Mouse (Mus musculus): ENCODE measurements around the gene Taar7b. TPM values are rescaled to one million over a fixed set of nuclear protein-coding genes. Genes with fewer than 3 reads are reported as not detected.

Taar7b gene
- total RNA-seq (2014; fragmentation: Nextera tagmentation) (not detected in 2 replicates), total RNA-seq (2017) (not detected in 2 replicates)

DNA sequence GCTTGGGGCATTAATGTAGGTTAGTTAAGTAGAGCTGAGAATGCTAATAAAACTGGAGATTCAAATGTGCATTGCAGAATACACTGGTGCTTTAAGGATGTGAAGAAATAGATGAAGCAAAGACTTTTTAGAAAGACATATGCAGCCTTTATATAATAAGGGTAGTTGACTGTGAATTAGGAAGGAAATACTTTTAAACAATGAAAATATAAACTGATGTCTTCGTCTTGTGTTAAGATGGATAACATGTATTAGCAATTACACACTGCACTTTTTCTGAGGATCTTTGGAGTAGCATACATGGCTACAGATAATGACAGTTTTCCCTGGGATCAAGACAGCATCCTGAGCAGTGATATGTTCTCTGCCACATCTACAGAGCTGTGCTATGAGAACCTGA is at the start of gene Taar7b:
Gene Taar7b (plus strand): TSS at position 301 of the 400 bp plus-strand sequence.
- ATAC-seq (replicated peaks; ENCODE audit: poor library complexity, severe bottlenecking): no peak

DNA sequence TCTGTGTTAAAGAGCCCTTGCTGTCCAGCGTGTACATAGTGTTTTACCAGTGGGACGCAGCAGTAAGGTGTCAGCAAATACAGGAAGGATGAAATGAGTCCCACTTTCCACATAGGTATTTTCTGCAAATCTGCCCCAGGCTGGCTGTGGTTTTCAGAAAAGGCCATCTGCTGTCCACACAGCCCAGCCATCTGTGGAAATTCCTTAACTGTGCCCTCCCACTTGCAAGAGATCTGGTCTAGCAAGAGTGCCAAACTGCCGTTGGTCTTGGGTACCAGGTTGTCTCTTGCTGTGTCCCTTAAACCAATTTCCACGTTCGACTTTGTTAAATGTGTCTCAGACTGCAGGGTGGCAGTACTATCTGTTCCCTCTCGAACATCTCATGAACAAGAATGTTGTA is 48.0 kb upstream of the Taar7b start:
- no peak for ATAC-seq (replicated peaks; ENCODE audit: poor library complexity, severe bottlenecking)

DNA sequence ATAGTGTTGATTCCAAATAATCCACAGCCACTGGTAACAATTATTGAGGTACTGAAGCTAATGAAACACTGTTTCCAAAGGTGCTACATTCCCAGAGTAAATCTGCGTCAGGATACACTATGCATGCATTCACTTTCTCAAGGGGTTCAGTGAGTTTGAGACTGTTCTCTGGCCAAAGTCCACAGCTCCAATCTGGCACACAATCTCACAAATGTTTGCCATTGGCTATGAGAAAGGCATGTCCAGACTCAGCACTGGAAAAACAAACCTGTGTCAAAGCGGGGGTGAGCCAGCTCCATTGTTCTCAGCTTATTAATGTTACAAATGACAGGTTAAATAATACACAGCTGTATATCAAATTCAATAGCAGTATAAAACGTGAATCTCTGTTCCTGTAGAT is 40.7 kb upstream of the Taar7b start:
- ATAC-seq (replicated peaks; ENCODE audit: poor library complexity, severe bottlenecking): no peak

GRCm38 (mm10) chr10:23960444-23960915 is 39.3 kb upstream of the Taar7b start, which contains the start of gene Taar4:
Taar4 (plus strand) TSS chr10:23960494.
- ATAC-seq (replicated peaks; ENCODE audit: poor library complexity, severe bottlenecking): peak; percentile 94

DNA sequence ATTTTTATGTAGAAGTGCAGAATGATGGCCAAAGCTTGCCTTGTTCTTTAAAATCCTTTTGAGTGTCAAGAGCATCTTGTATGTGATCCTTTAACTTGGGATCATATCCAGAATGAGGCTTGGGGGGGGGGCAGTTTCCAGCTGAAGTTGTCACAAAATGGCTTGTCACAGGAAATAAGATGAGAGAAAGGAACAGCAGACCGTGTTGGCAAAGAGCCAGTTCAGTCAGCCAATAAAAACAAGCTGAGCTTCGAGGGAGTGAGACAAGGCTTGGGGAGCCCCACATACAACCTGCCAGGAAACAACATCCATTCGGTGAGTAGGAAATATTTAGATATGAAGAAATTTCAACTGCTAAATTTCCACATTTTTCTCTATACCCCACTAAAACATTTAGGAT is 36.3 kb upstream of the Taar7b start:
- no peak for ATAC-seq (replicated peaks; ENCODE audit: poor library complexity, severe bottlenecking)

DNA sequence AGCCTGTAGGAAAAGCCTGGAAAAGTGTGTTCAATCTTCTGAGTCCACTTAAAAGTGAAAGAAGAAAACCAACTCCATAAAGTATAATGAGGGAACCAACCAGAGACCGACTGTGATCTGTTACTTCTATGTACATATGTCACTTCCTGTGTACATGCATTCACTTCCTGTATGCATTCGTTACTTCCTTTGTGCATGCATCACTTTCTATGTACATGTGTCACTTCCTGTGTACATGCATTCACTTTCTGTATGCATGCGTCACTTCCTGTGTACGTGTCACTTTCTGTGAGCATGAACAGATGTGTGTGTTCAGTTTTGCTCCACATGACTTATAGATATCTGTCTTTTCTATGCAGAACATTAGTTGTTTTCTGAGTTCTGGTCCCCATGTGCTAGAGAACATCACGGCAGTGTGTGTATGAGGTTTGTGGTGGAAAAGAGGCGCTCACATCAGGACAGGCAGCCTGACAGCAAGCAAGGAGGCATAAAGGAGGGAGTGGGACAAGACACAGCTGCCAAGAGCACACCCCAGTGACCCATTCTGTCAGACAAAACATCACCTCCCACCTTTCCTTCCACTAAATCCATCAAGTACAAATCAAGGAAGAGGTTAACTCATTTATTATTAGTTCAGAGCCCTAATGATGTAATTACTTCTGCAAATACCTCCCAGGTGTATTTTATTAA is 34.7 kb upstream of the Taar7b start:
- ATAC-seq (replicated peaks; ENCODE audit: poor library complexity, severe bottlenecking): peak; percentile 56

DNA sequence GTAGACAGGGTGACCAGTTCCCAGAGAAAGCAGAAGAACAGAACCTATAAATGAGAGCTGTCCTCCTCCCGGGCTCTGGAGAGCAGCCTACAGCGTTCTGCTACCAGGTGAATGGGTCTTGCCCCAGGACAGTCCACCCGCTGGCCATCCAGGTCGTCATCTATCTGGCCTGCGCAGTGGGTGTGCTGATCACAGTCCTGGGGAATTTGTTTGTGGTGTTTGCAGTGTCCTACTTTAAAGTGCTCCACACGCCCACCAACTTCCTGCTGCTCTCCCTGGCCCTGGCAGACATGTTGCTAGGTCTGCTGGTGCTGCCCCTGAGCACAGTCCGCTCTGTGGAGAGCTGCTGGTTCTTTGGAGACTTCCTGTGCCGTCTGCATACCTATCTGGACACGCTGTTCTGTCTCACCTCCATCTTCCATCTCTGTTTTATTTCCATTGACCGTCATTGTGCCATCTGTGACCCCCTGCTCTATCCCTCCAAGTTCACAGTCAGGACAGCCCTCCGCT is 29.0 kb upstream of the Taar7b start, which contains the start of gene Taar5:
Gene Taar5 (plus strand): TSS at position 51 of the 510 bp plus-strand sequence.
- no peak for ATAC-seq (replicated peaks; ENCODE audit: poor library complexity, severe bottlenecking)

GRCm38 (mm10) chr10:23971256-23971655 is 28.5 kb upstream of the Taar7b start:
- no peak for ATAC-seq (replicated peaks; ENCODE audit: poor library complexity, severe bottlenecking)

DNA sequence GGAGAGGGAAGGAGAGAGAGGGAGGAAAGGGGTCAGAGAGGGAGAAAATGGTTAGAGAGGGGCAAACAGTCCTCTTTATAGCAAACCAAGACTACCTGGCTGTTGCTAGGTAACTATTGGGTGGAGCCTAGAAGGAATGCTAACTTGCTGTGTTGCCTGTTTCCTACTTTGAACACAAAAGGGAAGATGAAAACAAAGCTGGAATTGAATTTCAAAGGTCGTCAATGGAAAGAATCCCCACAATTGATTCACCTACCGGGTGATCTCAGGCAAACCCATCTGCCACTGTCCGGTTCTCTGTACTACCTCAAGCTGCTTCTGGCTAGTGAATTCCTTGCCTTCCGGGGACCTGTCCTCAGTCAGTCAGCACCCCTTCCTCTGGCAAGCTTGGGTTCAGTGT is 21.8 kb upstream of the Taar7b start:
- no peak for ATAC-seq (replicated peaks; ENCODE audit: poor library complexity, severe bottlenecking)

GRCm38 (mm10) chr10:23978901-23979705 is 20.6 kb upstream of the Taar7b start:
- ATAC-seq (replicated peaks; ENCODE audit: poor library complexity, severe bottlenecking): peak; percentile 100

DNA sequence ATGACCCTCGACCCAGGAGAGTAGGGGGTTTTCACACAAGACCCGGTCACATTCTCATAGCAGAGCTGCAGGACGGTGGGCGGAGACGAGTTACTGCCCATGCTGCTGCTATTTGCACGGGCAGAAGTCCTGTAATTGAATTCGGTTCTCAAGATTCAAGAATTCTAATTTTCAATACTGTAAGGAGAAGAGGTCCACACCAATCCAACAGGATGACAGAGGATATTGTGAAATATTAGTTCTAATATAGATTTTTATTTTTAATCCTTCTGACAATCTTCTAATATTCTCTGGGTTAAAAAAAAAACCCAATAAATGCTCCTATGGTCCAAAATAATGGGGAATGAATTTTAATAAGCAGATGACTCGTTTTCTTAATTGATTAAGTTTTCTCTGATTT is 14.2 kb upstream of the Taar7b start, which contains the start of gene Taar6:
Gene Taar6 (minus strand): TSS at position 101 of the 400 bp plus-strand sequence.
- no peak for ATAC-seq (replicated peaks; ENCODE audit: poor library complexity, severe bottlenecking)

DNA sequence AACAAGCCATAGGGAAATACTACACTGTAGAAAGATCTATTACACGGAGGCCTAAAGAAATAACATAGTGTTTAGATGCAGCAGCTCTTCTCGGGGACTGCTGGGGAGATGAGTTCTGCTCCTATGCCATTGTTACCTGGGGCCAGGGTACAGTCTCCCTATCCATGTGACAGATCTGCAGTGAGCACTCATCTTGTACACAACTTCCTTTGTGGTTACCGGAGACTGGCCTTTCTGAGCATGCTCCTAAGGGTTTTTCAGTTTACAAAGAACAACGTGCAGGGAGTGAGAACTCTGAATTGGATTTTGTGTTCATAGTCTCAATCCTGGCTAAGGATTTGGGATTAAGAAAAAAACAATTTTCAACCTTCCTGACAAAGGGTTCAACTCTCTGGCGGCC is 13.3 kb upstream of the Taar7b start:
- ATAC-seq (replicated peaks; ENCODE audit: poor library complexity, severe bottlenecking): no peak

DNA sequence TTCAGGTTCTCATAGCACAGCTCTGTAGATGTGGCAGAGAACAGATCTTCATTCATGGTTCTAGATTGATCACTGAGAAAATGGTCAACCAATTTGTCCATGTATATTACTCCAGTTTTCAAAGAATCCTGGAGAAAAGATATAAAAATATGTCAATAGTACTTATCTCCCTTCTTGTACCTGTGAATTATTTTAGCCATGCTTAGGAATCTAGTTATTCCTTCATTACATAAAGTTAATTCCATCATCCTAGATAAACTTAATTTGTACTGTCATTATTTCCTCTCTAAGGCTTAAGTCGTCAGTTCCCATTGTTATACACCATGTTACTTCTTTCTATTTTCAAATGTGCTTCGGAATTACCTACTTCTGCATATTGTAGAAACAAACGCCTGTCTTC is 6.4 kb upstream of the Taar7b start, which contains the start of gene Taar7a:
Gene Taar7a (minus strand): TSS at position 101 of the 400 bp plus-strand sequence.
- ATAC-seq (replicated peaks; ENCODE audit: poor library complexity, severe bottlenecking): no peak

GRCm38 (mm10) chr10:24006442-24006841 is 6.7 kb downstream of the Taar7b start:
- no peak for ATAC-seq (replicated peaks; ENCODE audit: poor library complexity, severe bottlenecking)

DNA sequence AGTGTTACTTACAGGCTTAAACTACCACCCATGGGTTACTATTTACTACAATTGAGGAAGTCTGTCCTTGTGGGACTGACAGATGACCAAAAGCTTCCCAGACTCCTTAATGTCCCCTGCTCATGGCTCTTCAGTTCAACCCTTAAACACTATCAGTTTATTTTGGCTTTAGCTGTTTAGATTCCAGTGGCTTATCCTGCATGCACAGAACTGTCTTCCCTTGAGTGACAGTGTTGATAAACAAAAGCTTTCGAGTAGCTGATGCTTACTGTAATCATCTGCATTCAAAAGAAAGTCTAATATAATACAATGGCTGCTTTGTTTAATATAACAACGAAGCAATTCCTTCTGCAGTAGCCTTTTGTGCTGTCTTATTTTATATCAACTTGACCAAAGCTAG is 7.3 kb downstream of the Taar7b start:
- ATAC-seq (replicated peaks; ENCODE audit: poor library complexity, severe bottlenecking): no peak

GRCm38 (mm10) chr10:24008143-24008542 is 8.4 kb downstream of the Taar7b start:
- no peak for ATAC-seq (replicated peaks; ENCODE audit: poor library complexity, severe bottlenecking)

- ATAC-seq (replicated peaks; ENCODE audit: poor library complexity, severe bottlenecking): no peak
Observed at GRCm38 (mm10) chr10:24026922-24027321, 27.2 kb downstream of the Taar7b start, which contains the start of gene Taar7d. Taar7d (plus strand) TSS chr10:24027222.

DNA sequence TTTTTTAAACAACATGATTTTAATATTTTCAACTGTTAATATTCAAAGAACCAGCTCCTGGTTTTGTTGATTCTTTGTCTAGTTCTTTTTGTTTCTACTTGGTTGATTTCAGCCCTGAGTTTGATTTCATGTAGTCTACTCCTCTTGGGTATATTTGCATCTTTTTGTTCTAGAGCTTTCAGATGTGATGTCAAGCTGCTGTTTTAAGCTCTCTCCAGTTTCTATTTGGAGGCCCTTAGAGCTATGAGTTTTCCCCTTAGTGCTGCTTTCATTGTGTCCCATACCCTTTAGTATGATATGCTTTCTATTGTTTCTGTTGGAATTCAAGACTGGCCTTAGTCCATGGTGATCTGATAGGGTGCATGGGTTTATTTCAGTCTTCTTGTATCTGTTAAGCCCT is 31.6 kb downstream of the Taar7b start:
- no peak for ATAC-seq (replicated peaks; ENCODE audit: poor library complexity, severe bottlenecking)

- no peak for ATAC-seq (replicated peaks; ENCODE audit: poor library complexity, severe bottlenecking)
Observed at GRCm38 (mm10) chr10:24037314-24037713, 37.6 kb downstream of the Taar7b start, which contains the start of gene Taar7e. Taar7e (plus strand) TSS chr10:24037614.

DNA sequence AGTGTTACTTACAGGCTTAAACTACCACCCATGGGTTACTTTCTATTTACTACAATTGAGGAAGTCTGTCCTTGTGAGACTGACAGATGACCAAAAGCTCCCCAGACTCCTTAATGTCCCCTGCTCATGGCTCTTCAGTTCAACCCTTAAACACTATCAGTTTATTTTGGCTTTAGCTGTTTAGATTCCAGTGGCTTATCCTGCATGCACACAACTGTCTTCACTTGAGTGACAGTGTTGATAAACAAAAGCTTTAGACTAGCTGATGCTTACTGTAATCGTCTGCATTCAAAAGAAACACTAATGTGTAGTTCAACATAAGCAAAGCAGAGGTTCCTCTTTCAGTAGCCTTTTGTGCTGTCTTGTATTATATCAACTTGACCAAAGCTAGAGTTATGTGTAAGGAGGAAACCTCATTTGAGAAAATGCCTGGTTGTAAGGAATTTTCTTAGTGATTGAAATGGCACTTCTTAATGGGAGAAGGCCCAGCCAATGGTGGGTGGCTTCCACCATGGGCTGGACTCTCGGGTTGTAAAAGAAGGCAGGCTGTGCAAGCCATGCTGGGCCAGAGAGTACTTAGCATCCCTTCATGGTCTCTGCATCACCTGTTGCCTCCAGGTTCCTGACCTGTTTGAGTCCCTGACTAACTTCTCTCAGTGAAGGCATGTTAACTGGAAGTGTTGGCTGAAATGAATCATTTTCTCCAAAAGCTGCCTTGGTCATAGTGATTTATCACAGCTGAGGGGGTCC is 40.6 kb downstream of the Taar7b start:
- ATAC-seq (replicated peaks; ENCODE audit: poor library complexity, severe bottlenecking): no peak

Measured in granulocyte monocyte progenitor cell, adult 5-6 weeks (primary cell).